Mouse (Mus musculus) retina, embryonic 14.5 days (tissue): ENCODE measurements around the gene Bbx.

Experiments used
- DNase-seq: peaks from one replicate; pipeline ENCODE4 v3.0.0-alpha.2; 2015; ENCODE audit warnings: low spot score

Gene Bbx

DNA sequence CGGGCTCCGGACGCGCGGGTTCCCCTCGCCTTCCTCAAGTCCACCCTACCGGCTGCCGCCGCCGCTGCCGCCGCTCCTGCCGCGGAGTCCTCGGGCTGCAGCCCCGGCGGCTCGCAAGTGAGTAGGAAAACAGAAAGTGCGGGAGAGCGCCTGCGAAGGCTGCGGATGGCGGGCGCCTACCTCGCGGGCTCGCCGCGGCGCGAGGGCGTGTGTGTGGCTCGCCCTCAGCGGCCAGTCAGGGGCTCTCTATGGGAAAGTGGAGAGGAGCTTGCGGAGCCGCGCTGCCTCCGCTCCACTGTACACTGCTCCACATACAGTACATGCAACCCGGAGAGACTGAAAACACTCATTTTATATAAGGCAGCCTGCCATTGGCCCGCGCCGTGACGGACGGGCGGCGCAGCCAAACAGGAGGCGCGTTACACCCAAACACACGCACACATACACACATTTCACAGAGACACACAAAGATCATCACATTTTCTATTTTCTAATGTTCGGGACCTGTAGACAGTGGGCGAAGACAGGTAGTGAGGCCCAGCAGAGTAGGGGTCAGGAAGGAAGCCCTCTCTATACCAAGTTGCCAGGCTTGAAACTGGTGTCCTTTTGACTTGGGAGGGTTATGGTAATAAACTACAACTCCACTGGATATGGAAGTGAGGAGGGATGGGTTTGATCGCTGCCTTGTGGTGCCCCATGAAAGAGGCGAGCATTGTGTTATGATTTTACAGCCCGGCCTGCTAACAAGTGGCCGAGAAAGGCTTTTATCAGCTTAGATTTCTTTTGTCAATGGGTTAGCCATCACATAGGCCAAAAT, at the start of gene Bbx:
Gene Bbx (minus strand): TSS at position 329 of the 817 bp plus-strand sequence.
- peak; percentile 94 for DNase-seq

DNA sequence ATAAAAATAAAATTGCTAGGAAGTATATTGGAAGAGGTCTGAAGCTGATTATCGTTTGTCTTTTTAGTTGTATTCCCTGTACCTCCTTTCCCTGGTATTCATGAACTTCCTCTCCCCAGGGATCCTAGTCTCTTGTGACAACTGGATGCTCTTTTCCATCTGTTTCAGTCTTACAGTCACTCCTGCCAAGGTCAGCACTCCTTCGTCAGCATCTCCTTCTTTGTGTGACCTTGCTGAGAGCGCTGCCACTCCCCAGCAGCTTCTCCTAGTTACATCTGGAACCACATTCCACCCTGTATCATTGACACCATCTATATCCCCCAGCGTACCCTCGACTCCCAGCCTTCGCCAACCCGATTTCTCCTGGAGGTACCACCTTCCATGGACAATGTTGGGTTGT, 49.7 kb upstream of the Bbx start:
- no peak for DNase-seq

DNA sequence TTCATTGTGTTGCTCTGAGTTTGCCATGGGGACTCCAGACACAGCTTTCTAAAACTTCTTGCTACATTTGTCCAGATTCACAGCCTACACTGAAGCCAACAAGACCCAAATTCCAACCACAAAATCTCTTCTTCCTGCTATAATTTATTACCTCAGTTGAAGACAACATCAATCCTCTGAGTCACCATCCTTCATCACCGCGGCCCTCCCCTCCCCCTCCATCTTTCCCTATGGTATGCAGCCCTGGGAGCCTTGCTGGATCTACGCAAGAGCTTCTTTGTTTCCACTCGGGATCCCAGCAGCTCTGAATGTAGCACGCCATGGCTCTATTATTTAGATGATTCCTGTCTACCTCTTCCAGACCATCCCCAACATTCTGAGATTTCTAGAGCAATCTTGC, 49.2 kb upstream of the Bbx start:
- no peak for DNase-seq

DNA sequence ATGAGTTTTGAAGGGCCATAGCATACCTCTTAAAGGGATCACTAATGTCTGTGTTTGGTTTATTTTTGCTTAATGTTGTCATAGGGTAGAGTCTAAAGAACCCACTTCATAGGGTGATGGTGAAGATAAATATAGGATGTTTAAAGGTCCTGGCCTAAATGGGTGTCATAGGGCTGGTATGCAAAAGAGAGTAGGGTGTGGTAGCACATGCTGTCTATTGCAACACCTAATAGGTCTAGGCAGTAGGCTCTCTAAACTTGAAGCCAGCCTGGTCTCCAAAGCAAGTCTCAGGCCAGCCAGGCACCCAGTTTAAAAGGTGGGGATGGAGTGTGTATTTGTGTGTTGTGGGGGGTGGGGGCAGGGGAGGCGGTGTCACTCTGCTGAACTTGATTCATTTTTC, 46.5 kb upstream of the Bbx start:
- DNase-seq: no peak

DNA sequence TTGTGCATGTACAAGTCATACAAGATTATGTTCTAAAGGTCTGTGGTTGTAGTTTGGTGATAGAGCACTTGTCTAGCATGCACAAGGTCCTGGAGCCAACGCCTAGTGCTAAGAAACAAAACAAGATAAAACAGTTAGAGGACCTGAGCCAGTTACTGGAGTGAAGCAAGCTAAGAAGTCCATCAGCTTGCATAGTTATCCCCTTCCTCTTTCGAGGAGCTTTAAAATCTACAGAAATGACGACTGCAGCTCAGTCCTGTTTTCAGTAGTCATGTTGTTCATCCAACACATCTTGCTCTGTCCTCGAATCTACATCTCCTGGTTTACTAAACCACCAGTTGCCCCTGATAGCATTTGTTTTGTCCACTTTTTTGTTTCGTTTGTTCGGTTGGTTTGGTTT, 45.4 kb upstream of the Bbx start:
- no peak for DNase-seq

DNA sequence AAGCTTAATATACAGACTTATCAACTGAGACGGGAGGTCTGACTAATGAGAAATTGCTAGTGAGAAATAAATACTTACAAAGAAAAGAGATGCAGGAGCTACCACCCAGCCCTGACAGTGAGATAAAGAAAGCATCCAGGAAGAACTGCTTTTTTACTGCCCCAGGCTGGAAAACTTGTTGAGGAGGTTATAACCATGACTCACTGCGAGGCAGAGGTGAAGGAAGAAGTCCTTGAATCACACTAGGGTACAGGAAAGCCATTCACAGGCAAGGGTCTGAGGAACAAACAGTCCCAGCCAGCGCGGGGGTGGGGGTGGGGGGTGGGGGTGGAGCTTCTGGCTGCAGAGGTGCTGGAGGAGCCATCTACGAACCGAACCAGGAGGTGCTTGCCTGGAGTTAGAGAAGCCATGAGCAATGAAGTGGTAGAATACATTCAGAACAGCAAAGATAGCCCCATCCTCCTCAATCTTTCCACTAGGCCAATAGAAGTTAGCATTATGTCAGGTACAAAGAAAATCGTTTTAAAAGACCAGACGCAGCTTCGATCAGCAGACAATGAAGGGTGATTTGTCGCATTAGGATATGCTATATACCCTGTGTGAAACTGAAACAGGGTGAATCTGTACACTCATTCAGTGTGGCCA, 30.2 kb upstream of the Bbx start:
- DNase-seq: no peak

DNA sequence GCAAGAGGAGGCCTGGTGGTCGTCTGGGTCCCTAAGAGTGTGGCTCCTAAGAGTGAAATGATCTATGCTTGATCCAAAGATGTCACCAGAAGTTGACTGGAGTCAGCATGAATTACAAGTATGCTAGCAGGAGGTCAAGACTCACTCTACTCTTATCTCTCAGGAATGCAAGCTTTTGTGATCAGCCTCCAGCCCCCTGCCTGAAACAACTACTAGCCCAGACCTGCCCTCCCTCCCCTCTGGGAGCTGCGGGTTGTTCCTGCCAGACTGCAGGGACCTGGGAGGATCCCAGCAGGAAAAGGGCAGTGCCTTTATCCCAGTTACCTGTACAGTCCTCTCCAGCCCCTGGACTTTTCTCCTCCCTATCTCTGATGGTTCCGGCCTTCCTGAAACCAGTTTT, 27.0 kb upstream of the Bbx start:
- no peak for DNase-seq

DNA sequence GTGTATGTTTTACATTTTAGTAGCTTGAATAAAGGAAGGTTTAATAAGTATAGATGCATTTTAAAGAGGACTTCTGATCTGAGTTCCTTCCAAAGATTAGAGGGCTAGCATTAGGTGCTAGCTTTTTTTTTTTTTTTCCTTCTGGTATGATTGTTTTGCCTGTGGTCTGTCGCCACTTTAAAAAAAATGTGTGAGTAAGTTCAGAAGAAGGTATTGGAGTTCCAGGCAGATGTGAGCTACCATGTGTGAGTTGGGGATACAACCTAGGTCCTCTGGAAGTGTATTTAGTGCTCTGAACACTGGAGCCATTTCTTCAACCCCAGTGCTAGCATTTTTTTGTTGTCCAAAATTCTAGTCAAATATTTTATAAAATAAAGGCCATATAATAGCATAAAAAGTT, 23.9 kb upstream of the Bbx start:
- DNase-seq: no peak

DNA sequence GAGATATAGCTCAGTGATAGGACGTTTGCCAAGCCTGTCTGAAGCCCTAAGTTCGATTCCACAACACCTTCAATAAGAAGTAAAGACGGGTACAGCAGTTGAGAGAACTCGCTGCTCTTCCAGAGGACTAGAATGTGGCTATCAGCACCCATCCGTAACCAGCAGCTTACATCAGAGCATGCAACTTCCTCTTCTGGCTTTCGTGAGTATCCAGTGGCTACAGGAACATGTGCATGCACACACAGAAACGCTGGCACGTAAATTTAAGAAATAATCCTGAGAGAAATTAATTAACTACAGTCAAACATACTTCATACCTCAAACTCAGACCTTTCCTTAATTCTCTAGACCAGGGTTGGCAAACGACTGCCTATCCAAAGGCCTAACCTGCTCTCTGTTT, 16.9 kb upstream of the Bbx start:
- DNase-seq: no peak

DNA sequence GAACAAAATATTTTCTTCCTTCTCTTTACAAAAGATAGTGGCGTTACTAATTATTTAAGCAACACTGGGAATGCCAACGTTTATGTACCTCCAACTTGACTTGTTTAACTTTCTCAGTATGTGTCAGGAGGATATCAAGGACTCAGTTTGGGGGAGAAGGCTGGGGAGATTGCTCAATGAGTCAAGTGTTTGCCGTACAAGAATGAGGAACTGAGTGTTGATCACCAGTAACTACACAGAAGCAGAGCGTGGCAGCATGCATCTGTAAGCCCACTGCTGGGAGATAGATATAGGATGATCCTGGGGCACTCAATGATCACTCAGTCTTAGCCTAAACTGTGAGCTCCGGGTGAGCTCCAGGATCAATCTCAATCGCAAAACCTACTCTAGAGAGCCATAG, 12.8 kb upstream of the Bbx start:
- DNase-seq: no peak

DNA sequence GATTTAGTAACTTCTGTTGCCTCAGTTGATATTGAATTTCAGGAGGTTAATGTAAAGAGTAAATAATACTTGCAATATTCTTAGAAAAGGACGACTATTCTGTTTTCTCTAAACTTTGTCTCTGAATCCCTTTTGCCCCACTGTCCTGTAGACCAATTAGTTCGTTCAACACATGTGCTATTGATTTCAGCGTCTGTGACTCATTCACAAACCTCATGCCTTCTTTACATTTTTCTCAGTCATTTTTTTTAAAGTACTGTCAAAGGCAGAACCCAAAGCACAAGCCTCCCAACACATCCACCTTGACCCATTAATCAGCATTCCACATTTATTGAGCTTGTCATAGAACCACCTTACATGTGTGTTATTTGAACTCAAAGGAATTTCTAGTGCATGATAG, 6.6 kb upstream of the Bbx start:
- DNase-seq: no peak

DNA sequence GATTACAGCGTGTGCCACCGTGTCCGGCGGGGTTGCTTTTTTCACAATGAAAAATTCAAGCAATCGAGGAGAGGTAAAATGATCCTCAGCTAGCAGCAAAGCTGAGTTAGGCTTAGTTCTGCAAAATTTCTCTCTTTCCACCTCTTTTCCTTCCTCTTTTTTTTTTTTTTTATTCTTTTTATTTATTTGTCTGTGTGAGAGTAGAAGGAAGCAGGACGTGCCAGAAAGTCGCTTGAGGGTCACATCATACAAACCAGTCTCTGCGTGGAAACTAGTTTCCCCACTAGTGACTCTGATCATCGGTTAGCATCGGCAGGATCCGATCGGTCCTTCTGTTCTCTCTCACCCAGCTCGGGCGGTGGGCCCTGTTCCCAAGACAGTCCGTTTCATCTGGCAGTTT, 5.6 kb upstream of the Bbx start:
- DNase-seq: no peak

DNA sequence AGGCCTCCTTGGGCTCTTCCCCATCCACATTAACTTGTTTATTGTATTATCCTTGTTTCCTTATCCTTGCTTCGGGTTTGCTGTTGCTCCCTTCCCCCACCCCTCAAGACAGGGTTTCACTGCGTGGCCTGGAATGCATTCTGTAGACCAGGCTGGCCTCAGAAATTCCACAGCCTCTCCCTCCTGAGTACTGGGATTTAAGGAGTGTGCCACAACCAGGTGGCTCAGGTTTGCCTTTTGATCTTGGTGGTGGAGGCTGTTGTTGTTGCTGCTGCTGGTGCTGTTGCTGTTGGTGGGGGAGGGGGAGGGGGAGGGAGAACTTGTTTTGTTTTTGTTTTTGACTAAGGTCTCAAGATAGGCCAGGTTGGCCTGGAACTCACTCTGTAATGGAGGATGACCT, 5.1 kb upstream of the Bbx start:
- no peak for DNase-seq

DNA sequence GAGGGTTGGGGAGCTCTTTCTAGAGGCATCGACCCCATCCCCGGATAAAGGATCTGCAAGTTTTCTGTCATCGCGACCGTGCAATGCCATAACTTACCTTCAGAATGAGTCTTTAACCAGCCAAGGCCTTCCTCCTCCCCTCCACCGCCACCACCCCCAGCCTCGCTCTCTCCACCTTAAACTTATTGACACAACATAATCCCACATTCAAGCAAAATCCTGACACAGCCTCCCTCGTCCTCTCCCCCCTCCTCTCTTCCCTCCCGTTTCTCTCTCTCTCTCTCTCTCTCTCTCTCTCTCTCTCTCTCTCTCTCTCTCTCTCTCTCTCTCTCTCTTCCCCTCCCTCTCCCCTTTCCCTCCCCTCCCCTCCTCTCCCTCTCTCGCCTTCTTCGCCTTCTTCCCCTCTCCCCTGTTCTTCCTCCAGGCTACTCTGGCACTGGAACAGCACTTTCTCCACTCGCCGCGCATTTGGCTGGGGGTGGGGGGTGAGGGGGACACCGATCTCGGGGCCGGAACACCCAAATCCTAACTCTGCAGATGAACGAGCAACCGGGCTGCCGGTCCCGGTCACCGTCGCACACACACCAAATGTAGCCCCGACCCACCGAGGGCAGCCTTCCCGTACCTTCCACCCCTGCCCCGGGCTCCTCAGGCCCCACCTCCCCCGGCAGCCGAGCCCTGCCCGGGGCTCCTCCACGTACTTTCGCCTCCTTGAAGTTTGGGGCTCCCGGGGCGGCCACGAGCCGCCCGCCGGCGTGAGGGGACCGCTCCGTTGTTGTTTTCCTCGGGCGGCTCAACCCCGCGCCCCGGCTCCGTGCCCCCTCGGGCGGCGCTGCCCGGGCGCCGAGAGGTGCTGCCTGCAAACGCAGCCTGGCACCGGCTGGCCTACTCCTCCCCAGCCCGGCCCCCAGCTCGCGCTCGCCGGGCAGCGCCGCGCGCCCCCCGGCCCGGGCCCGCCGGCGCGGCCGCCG, 894 bp downstream of the Bbx start:
- peak; percentile 64 for DNase-seq

DNA sequence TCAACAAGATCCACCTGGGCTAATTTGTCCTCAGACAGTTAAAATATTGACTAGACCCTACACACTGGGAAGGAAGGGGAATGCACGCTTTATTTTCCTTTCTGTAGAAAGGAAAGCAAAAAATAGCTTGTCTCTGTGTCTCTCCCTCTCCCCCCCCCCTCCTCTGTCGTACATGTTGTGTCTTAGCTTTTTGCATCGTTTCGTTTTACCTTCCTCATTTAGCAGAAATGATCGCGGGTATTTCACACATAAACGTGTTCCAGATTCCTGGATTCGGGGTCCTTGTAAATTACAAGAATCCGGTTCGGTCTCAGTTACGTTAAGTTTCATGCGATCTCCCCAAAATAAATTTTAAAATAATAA, 1.7 kb downstream of the Bbx start:
- peak; percentile 41 for DNase-seq

DNA sequence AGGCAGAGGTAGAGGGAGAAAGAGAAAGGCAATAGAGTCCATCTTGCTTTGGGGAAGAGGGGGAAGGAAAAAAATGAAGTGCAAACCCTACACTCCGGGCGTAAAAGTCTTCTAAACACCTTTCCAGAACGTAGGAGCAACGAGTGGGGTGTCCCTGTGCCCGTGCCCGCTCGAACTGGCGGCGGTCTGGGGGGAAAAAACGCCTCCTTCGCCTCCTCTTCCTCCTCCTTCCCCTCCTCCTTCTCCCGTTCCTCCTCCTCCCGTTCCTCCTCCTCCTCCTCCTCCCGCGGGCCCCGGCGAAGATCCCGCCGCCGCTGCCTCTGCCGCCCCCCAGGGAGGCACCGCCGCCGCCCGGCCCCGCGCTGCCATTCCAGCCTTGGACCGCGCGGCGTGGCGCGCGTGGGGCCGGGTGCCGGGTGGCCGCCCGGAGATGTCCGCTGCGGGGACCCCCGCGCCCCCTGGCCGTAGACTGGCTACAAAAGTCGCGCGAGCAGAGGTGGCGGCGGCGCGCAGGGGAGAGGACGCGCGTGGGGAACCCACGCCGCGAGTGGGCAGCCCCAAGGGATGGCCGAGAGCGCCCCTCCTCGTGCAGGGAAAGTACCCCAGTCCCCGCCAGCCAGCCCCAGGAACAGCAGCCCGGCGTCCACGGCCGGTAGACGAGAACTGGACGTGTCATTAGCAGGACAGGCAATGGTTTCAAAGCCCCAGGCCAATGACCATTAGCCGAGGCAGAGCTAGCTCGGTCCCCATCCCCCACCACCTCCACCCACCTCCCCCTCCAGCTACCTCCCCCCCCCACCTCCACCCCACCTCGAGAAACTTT, 2.3 kb downstream of the Bbx start:
- peak; percentile 63 for DNase-seq

DNA sequence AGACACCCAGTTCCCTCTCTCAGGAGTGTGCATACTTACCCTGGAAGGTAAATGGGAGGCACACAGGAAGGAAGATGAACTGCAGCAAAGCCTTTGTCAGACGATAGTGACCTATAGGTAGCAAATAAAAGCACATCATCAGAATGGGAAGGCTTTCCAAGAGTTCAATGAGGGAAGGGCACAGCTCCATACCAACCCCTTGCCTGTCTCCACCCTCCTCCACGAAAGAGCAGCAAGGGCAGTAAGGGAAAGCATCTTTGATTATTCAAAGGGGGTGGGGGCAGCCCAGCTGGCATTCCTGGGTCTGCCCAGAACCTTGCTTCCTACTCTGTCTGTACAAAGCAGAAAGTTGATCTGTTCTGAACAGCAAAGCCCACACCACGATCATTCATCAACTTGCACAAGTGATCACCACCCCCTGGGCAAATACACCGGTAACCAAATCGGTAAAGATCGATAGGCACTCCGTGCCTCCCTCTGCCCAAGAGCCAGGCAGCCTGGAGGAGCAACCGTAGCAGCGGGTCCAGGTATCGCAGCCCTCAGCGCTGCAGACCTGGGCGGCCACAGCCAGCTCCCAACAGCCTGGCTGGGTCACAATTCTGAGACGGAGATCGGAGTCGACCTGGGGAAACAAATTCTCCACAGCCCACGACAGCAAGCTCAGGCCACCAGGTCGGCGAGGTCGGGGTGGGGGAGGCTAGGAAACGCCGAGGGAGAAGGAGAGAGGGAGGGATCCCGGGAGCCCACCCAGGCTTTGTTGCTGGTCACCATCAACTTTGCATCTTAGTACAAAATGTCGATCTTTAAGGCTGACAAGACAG, 3.1 kb downstream of the Bbx start:
- DNase-seq: peak; percentile 48

DNA sequence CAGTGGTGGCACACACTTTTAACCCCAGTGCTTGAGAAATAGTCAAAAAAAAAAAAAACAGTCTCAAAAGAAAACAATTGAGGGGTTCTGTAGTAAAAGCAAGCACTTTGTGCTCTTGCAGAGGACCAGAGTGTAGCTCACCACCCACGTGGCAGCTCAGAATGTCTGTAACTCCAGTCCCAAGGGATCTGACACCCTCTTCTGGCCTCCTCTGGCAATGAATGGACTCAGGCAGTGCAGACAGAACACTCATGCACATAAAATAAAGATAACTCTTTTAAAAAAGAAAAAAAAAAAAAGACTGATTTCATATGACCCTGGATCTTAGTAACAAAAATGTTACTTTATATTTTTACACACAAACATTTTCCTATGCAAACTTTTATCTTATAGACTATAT, 12.1 kb downstream of the Bbx start:
- DNase-seq: peak; percentile 17

DNA sequence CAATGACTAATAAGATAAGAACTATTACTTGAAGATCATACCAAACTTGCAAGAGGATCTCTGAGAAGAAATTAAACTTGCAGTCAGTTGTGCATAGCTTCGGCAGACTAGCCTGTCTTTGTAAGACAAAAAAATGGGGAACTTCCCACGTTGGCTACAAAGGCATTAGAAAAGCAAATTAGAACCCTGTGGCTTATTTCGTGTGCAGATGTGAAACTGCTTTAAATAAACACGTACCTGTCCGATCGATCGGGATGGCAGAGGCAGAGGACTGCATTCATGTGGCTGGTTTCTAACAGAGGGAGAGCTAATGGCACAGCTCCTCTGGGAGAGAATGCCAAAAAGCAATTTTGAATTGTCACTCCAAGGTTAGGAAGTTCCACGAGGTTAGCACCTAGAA, 16.8 kb downstream of the Bbx start:
- no peak for DNase-seq

DNA sequence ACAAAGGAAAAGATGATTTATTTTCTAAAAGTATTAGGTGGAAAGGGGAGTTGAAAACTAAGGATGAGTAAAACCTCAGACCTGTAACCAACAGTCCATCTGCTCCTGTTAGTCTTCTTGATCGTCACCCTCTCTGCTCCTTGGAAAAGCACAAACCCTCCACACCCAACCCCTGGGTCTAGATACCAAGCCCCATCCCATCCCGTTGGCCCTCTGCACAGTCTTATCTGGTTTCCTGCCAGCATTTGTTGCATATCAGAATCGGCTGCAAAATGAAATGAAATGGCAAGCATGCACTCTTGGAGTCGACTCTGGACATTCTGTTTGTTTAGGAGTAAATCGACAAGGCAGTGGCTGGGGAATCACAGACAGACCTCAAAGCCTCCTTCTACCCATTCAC, 29.3 kb downstream of the Bbx start:
- DNase-seq: no peak

DNA sequence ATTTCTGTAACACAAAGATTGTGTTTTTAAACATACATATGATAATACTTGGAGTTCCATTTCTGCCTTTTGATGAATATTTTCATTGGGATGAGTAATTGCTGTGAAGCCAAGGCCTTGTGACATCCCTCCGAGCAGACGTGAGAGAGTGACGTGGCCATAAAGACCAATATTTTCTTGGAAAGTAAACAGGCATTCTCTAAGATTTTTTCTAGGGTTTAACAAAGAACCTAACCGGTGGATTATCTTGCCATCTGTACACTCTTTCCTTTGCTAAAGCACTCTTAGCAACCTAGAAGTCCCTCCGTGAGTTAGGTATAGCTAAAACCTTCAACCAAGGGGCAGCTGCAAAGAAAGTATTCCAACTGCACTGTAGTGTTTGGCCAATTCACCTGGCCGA, 32.4 kb downstream of the Bbx start:
- no peak for DNase-seq
